Mouse (Mus musculus): ENCODE results near the gene Ercc6l. TPM values are rescaled to one million over a fixed set of nuclear protein-coding genes. Genes with fewer than 3 reads are reported as not detected.

Ercc6l gene
- polyA plus RNA-seq (2012; rRNA removed), result 0.03 and 0.12 TPM in 2 replicates

DNA sequence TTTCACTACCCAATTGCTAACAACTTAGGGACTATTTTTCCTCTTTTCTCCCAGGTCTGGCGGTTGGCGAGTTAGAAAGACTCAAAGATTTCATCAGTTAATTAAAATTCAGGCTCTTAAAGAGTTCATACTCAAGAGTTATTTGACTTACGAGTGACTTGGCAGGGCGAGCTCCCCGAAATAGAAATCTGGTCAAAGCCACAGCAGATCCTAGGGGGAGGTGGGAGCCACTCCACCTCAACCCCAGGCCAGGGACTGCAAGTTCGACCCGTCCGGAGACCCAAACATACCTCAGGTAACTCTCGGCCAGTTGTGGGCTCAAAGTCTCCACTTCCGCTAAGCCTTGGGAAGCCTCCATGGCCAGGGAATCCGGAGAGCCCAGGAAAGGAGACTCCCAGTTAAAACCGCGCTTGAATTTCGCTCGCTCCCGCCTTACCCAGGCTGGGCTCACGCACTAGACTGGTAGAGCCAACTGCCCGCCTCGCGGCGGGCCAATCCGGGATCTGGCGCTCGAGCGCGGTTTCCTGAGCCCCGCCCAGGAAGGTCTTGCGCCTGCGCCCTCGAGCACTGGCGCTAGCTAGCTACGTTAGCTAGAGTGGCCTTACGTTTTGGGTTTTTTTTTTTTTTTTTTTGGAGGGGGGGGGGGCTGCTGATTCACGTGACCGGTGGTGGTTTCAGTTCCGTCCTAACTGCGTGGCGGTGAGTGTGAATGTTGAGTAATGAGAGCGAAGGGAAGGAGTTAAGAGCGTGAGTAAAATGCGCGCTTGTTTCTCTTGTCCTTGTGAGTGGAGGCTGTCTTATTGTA lies at the start of gene Ercc6l:
Gene Ercc6l (minus strand): TSS at position 474 of the 805 bp plus-strand sequence.

DNA sequence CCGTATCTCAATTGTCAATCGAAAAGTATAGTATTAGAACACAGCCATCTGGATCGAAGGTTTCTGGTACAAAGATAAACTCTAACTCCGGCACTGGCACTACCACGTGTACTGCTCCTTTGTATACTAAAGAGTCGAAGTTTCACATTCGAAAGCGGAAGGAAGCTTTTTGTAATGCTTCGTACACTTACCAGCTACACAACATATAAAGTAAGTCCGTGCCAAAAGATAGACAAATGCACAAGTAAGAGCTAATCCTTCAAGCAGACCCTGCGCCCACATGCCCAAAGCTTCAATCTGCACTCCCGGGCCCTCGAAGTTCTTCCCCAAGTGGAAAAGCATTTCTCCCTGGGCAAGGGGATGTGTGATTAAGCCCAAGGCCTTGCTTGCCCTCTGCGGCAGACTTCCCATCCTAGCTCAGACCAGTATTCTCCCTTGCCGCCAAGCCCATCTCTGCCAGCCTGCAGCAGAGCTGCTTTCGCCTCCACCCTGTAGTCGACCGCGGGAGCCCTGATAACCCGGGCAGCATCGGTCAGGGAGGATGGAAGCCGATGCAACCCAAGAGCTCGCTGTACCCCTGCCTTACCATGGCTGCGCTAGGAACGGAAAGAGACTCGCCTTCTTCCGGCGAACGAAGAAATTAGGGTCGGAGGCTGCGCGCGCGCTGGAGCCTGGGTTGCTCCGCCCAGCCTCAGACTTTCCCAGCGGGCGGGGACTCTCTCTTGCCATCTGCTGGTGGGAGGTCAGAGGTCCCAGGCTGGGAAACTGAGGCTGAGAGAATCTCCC lies 32.0 kb upstream of the Ercc6l start, which contains the start of gene Rps4x:
Gene Rps4x (minus strand): TSS at position 683 of the 786 bp plus-strand sequence.

DNA sequence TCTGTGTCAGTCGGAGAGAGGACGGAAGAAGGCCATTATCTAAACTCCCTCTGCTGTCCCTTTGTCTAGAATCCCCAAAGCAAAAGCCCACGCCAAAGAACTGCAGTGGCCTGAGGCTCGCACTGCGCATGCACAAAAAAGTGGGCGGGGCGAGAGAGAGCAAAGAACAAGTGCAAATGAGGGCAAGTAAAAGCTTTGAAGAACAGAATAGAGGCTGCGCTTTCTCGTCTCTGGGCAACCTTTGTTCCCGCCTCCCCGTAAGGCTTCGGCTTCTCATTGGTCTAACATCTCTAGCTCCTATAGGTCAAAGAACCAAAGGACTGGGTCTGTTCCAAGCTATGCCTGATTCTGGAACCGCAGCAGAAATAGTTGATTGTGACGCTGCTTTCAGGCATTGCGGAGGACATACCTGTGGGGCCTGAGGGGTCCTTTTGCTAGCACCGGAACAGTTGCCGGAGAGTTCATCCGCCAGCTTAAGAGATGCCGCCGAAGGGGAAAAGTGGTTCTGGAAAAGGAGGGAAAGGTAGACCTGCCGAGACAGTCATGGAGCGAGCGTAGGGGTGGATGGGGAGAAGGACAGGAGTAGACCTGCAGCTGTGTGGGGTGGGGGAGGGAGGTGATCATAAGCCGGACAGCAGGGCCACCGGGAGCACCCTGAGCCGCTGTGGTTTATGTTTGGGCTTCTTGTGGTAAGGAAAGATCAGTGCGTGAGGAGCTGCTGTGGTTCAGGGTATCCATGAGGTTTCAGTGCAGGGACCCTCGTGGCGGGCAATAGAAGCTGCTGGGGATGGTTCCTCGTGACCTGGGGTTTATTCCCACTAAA lies 37.6 kb downstream of the Ercc6l start, which contains the start of gene Pin4:
Gene Pin4 (plus strand): TSS at position 406 of the 823 bp plus-strand sequence.

Other genes starting within 250 kb of the Ercc6l start
- gene Rtl5, start 85.8 kb downstream of the Ercc6l start, polyA plus RNA-seq (2012; rRNA removed), result 1.2 and 1.7 TPM in 2 replicates
- gene Pin4, start 37.6 kb downstream of the Ercc6l start, polyA plus RNA-seq (2012; rRNA removed), result 0.32 TPM in 1 of 2 replicates, not detected in the other
- gene Rps4x, start 32.3 kb upstream of the Ercc6l start, polyA plus RNA-seq (2012; rRNA removed), result 30.0 and 50.1 TPM in 2 replicates
- gene Cited1, start 95.1 kb upstream of the Ercc6l start, polyA plus RNA-seq (2012; rRNA removed), result 0.54 and 0.84 TPM in 2 replicates

All from stomach, adult 2 months (tissue).